Mouse (Mus musculus): ENCODE results near the gene Afdn.

Afdn gene

GRCm38 (mm10) chr17:13759853-13760627 lies at the start of gene Afdn:
Gene Afdn, plus strand, starts transcription at chr17:13760539.
- DNase-seq, result peak; percentile 85

- no peak for DNase-seq
These were observed 49.2 kb upstream of the Afdn start for GRCm38 (mm10) chr17:13711173-13711572.

GRCm38 (mm10) chr17:13712116-13712515 lies 48.2 kb upstream of the Afdn start:
- DNase-seq, result no peak

- no peak for DNase-seq
These were observed 47.8 kb upstream of the Afdn start for GRCm38 (mm10) chr17:13712518-13712917.

GRCm38 (mm10) chr17:13714128-13714527 lies 46.2 kb upstream of the Afdn start:
- no peak for DNase-seq

- peak; percentile 81 for DNase-seq
These were observed 45.7 kb upstream of the Afdn start for GRCm38 (mm10) chr17:13714654-13715053.

- DNase-seq, result no peak
These were observed 44.8 kb upstream of the Afdn start for GRCm38 (mm10) chr17:13715511-13715910.

- DNase-seq, result no peak
These were observed 44.0 kb upstream of the Afdn start for GRCm38 (mm10) chr17:13716336-13716735.

GRCm38 (mm10) chr17:13717428-13717827 lies 42.9 kb upstream of the Afdn start:
- DNase-seq, result no peak

- no peak for DNase-seq
These were observed 40.2 kb upstream of the Afdn start for GRCm38 (mm10) chr17:13720187-13720586.

GRCm38 (mm10) chr17:13721372-13721771 lies 39.0 kb upstream of the Afdn start:
- DNase-seq, result peak; percentile 40

- DNase-seq, result no peak
These were observed 37.9 kb upstream of the Afdn start for GRCm38 (mm10) chr17:13722434-13722833.

- DNase-seq, result no peak
These were observed 35.3 kb upstream of the Afdn start for GRCm38 (mm10) chr17:13725004-13725550.

GRCm38 (mm10) chr17:13726832-13727355 lies 33.4 kb upstream of the Afdn start:
- DNase-seq, result no peak

- no peak for DNase-seq
These were observed 29.2 kb upstream of the Afdn start for GRCm38 (mm10) chr17:13730980-13731726.

- no peak for DNase-seq
These were observed 28.6 kb upstream of the Afdn start for GRCm38 (mm10) chr17:13731727-13732112.

- peak; percentile 50 for DNase-seq
These were observed 27.7 kb upstream of the Afdn start for GRCm38 (mm10) chr17:13732685-13733084.

GRCm38 (mm10) chr17:13733971-13734370 lies 26.4 kb upstream of the Afdn start:
- peak; percentile 65 for DNase-seq

GRCm38 (mm10) chr17:13735057-13735456 lies 25.3 kb upstream of the Afdn start:
- DNase-seq, result peak; percentile 85

- no peak for DNase-seq
These were observed 24.5 kb upstream of the Afdn start for GRCm38 (mm10) chr17:13735803-13736282.

GRCm38 (mm10) chr17:13737336-13737735 lies 23.0 kb upstream of the Afdn start:
- peak; percentile 59 for DNase-seq

- no peak for DNase-seq
These were observed 22.1 kb upstream of the Afdn start for GRCm38 (mm10) chr17:13738121-13738776.

- DNase-seq, result no peak
These were observed 21.4 kb upstream of the Afdn start for GRCm38 (mm10) chr17:13738916-13739315.
